Mouse (Mus musculus) myocyte (in vitro differentiated cells): Measurements from ENCODE around the gene Phf21a.

Experiments
- CEBPB ChIP-seq: IDR thresholded peaks from 2 replicates; pipeline ENCODE4 v1.6.1; 2011; ENCODE audit warnings: mild to moderate bottlenecking, moderate library complexity; ENCODE audit not compliant: poor library complexity, insufficient read depth, severe bottlenecking
- E2F4 ChIP-seq: IDR thresholded peaks from one replicate; pipeline ENCODE4 v1.6.1; 2011; ENCODE audit warnings: mild to moderate bottlenecking, control low read depth, moderate library complexity; ENCODE audit not compliant: insufficient read depth
- MAX ChIP-seq: IDR thresholded peaks from one replicate; pipeline ENCODE4 v1.6.1; 2011; ENCODE audit warnings: low read depth, mild to moderate bottlenecking, control low read depth
- MYOD1 ChIP-seq, 3 experiments: IDR thresholded peaks; one replicate each; pipeline ENCODE4 v1.6.1; 2011; ENCODE audit warnings: control low read depth in 2 of 3, low read depth in 2 of 3, mild to moderate bottlenecking in 2 of 3, moderate library complexity in 1 of 3; ENCODE audit not compliant: insufficient read length in 2 of 3, control insufficient read depth in 1 of 3
- MYOG ChIP-seq, 3 experiments: IDR thresholded peaks; one replicate each; pipeline ENCODE4 v1.6.1; 2011; ENCODE audit warnings: control low read depth in 2 of 3, low read depth in 2 of 3, mild to moderate bottlenecking in 2 of 3; ENCODE audit not compliant: insufficient read length in 2 of 3, control insufficient read depth in 1 of 3, insufficient read depth in 1 of 3
- POLR2A ChIP-seq: IDR thresholded peaks from one replicate; pipeline ENCODE4 v1.6.1; 2011; ENCODE audit warnings: low read depth, mild to moderate bottlenecking, control low read depth, moderate library complexity; ENCODE audit not compliant: insufficient read length
- POLR2AphosphoS2 ChIP-seq: IDR thresholded peaks from one replicate; pipeline ENCODE4 v1.6.1; 2011; ENCODE audit warnings: low read depth, control low read depth; ENCODE audit not compliant: insufficient read length
- SRF ChIP-seq: IDR thresholded peaks from one replicate; pipeline ENCODE4 v1.6.1; 2011; ENCODE audit warnings: low read depth; ENCODE audit not compliant: control insufficient read depth, insufficient read length
- TCF12 ChIP-seq: IDR thresholded peaks from one replicate; pipeline ENCODE4 v1.6.1; 2011; ENCODE audit warnings: mild to moderate bottlenecking, control low read depth; ENCODE audit not compliant: poor library complexity, insufficient read depth, severe bottlenecking
- TCF3 ChIP-seq: IDR thresholded peaks from one replicate; pipeline ENCODE4 v1.6.1; 2011; ENCODE audit warnings: low read depth, control low read depth; ENCODE audit not compliant: insufficient read length
- USF1 ChIP-seq: IDR thresholded peaks from one replicate; pipeline ENCODE4 v1.6.1; 2011; ENCODE audit warnings: low read depth, mild to moderate bottlenecking, control low read depth, moderate library complexity

- no peak for TF ChIP-seq TCF12
- no peak for TF ChIP-seq MYOD1 (IDR thresholded peaks at IDR 0.05; ENCODE audit: control insufficient read depth in 1 of 3, insufficient read length in 2 of 3, low read depth in 2 of 3)
- no peak for TF ChIP-seq POLR2A
- TF ChIP-seq TCF3, result no peak
- no peak for TF ChIP-seq USF1
- no peak for TF ChIP-seq MYOG (IDR thresholded peaks at IDR 0.05; ENCODE audit: control insufficient read depth in 1 of 3, insufficient read depth in 1 of 3, insufficient read length in 2 of 3, low read depth in 2 of 3)
- no peak for TF ChIP-seq SRF
- TF ChIP-seq POLR2AphosphoS2, result no peak
- no peak for TF ChIP-seq MAX
- no peak for TF ChIP-seq CEBPB
- no peak for TF ChIP-seq E2F4
Observed at GRCm38 (mm10) chr2:92296402-92296801, 203.5 kb downstream of the Phf21a start.
